Mouse (Mus musculus): Measurements from ENCODE around the gene Gm20897. TPM values are rescaled to one million over a fixed set of nuclear protein-coding genes. Genes with fewer than 3 reads are reported as not detected.
"Not testable (repeated sequence)": the region's sequence is repeated elsewhere in the genome, so short reads cannot be mapped to it uniquely, and the experiment has no call there.

Gm20897 gene
- not detected in 2 replicates for polyA plus RNA-seq (2012; rRNA removed)

GRCm38 (mm10) chrY:38502138-38502537, at the start of gene Gm20897:
Gene Gm20897, minus strand, starts transcription at chrY:38502238.
- not testable (repeated sequence) for H3K4me3 ChIP-seq (ENCODE audit: control insufficient read depth, low read depth, low read length); H3K27me3 ChIP-seq (ENCODE audit: control insufficient read depth, insufficient read depth, low read length); H3K27ac ChIP-seq (ENCODE audit: control insufficient read depth, insufficient read depth, low read depth, low read length); H3K4me1 ChIP-seq (ENCODE audit: control insufficient read depth, insufficient read depth, low read length); H3K36me3 ChIP-seq (ENCODE audit: control insufficient read depth, insufficient read depth, low read length)

Other genes with a start within 250 kb of the Gm20897 start
- gene Gm21732, start 73.5 kb upstream of the Gm20897 start, polyA plus RNA-seq (2012; rRNA removed) = not detected in 2 replicates

All from testis, adult 2 months (tissue).